Mouse (Mus musculus): ENCODE results near the gene Tbc1d14.

- no peak for TF ChIP-seq CTCF (IDR thresholded peaks at IDR 0.05; ENCODE audit: low read depth, low read length)
- TF ChIP-seq POLR2A (IDR thresholded peaks at IDR 0.05; ENCODE audit: extremely low read depth, insufficient read depth, low read length) = no peak
These were observed 17.8 kb downstream of the Tbc1d14 start for GRCm38 (mm10) chr5:36575227-36575626.
